Mouse (Mus musculus): ENCODE results near the gene Rnf4.

Gene Rnf4

DNA sequence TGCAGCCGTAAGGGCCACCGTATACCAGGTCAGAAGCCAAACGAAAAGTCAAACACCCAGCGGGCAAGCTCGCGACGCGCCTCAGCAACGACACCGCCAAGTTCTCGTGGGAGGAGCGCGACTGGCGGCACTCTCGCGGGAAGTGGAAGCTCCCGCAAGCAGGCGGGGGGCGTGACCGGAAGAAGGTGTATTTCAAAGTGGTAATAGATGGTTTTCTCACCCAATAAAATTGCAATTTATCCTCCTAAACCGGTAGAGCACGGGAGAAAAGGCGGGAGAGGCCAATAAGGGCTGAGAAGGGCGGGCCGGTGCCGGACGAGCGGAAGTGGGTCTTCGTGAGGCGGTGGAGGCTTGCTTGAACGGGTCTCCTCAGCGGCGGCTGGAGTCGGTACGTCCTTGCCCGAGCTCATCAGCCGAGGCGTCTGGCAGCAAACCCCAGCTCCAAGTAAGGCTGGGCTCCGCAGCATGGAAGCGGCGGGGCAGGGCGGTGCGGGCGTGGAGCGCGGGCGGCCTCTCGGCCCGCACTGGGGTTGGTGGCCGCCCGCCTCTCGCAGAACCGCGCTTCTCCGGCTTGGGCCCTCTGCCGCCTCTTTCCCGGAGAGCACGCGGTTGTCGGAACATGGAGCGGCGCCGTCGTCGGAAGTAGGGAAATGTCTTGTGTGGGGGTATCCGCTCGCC is at the start of gene Rnf4:
Gene Rnf4 (plus strand): TSS at position 193 of the 678 bp plus-strand sequence.
- peak; percentile 97 for DNase-seq (ENCODE audit: extremely low spot score)

DNA sequence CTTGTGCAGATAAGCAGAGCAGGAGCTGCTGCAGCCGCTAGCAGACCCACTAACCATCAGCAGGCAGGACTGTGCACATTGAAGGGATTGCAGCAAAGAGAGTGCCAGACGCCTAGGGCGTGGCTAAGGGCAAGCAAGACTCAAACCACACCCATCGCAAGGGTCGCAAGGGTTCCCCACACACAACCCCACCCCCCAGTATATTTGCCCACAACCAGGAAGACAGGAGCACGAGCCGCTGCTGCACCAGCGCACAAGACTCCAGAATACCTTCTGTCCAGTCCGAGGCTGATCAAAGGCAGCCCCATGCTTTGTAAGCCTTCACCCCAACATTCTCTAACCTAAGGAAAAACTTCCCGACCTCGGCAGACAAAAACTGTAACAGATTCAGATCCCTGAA is 49.6 kb upstream of the Rnf4 start:
- peak; percentile 5 for DNase-seq (ENCODE audit: extremely low spot score)

DNA sequence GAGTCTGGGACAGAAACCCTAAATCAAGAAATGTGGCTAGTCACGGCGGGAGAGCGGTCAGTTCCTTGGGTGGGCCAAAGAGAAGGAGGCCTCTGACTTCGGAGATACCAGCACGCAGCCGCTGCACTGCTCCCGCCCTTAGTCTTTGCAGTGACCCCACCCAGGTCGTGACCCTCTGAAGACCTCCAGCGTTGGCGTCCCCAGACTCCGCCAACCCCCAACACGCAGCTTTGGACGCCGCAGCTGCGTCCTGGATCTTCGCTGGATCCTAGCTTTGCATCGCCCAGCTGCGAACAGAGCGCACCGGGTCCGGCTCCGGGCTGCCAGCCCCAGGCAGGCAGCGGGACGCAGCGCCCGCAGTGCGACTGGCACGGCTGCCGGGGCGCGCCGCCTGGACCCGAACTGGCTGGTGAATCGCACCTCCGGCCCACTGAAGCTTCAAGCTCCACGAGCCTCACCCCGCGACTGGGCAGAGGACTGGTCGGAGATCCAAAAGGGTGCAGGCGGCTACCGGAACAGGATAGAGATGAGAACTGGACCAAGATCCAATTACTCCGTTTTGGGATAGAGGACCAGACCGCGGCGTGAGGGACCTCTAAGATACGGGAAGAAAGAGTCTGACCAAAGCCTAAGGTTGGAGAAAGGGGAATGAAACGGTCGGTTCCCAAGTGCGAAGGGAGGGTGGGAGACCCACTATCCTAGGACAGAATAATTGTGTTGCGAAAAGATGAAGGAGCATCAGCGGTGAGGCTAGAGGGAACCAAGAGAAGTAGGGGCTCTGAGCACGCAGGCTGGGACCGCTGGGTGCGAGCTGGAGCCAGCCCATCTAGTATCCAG is 48.9 kb upstream of the Rnf4 start:
- DNase-seq (ENCODE audit: extremely low spot score): peak; percentile 54

DNA sequence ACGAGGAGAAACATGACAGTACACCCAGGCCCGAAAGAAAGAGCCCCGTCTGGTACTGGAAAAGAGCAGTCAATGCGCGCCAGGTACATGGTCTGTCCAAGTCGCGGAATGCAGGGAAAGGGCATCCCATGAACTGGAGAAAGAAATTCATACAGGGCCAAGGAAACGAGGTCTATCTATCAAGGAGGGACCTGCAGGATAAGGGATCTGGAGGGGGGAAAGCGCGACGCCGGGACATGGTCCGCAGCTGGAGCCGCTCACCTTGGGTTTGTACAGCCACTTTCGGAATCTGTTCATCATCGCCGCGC is 48.3 kb upstream of the Rnf4 start:
- DNase-seq (ENCODE audit: extremely low spot score): no peak

- peak; percentile 85 for DNase-seq (ENCODE audit: extremely low spot score)
Observed at GRCm38 (mm10) chr5:34288154-34288716, 47.9 kb upstream of the Rnf4 start, which contains the start of the genes Zfyve28 and Cfap99. Zfyve28 (minus strand) TSS chr5:34288449. Cfap99 (plus strand) TSS chr5:34288600.

GRCm38 (mm10) chr5:34289286-34289685 is 46.8 kb upstream of the Rnf4 start:
- no peak for DNase-seq (ENCODE audit: extremely low spot score)

DNA sequence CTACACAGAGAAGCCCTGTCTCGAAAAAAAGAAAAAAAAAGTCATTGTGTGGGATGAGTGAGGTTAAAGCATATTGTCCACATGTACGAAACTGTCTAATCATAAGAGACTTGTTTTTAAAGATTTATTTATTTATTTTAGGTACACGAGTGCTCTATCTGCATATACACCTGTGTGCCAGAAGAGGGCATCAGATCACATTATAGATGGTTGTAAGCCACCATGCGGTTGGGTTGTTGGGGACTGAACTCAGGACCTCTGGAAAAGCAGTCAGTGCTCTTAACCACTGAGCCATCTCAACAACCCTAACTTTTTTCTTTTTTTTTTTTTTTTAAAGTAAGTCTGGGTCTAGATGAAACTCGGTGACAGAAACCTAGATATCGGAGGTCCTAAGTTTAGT is 42.7 kb upstream of the Rnf4 start:
- DNase-seq (ENCODE audit: extremely low spot score): no peak

GRCm38 (mm10) chr5:34294696-34295095 is 41.4 kb upstream of the Rnf4 start:
- DNase-seq (ENCODE audit: extremely low spot score): no peak

- no peak for DNase-seq (ENCODE audit: extremely low spot score)
Observed at GRCm38 (mm10) chr5:34295141-34295540, 40.9 kb upstream of the Rnf4 start.

GRCm38 (mm10) chr5:34298061-34298460 is 38.0 kb upstream of the Rnf4 start:
- no peak for DNase-seq (ENCODE audit: extremely low spot score)

DNA sequence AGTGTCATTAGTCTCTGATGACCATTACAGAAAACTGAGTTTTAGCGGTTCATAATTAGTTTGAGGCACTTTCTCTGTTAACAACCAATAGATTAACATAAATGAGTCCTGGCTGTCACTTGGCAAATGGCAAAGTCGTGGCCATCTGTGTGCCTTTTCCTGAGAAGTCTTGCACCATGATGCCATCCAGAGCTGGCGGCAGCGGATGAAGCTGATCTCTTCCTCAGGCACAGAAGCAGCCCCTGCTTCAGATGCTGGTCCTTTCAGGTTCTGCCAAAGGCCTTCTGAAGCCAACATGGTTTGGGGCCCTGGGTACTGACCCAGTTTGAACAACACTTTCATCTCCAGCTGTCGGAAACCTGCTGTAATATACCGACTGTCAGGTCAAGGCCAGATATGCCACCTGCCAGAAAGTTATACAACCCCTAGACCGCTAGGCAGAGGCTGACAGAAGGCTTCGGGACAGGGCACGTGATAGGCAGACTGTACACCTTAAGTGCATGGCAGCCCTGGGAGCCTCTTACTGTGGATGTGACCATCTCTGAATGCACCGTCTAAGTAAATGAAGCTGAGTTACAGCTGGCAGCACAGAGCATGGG is 37.1 kb upstream of the Rnf4 start:
- no peak for DNase-seq (ENCODE audit: extremely low spot score)

GRCm38 (mm10) chr5:34302377-34302776 is 33.7 kb upstream of the Rnf4 start:
- DNase-seq (ENCODE audit: extremely low spot score): no peak

GRCm38 (mm10) chr5:34309016-34309415 is 27.1 kb upstream of the Rnf4 start:
- DNase-seq (ENCODE audit: extremely low spot score): no peak

- no peak for DNase-seq (ENCODE audit: extremely low spot score)
Observed at GRCm38 (mm10) chr5:34319491-34320034, 16.5 kb upstream of the Rnf4 start.

- no peak for DNase-seq (ENCODE audit: extremely low spot score)
Observed at GRCm38 (mm10) chr5:34321236-34321635, 14.9 kb upstream of the Rnf4 start.

DNA sequence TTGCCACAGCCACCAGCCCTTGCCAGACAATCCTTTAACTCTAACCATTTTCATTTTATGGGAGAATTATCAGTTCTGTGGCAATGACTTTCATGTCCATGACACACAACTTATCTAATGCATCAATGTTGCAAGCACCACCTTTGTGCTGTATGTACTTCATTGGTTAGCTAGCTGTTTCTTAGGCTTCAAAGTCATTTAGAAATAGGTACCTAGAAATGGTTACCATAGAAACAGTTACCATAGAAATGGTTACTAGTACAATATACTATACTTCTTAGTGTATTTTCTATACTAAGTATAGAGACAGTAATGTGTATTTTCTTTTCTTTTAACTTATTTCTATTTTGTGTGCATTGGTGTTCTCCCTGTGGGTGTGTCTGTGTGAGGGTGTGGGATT is 10.8 kb upstream of the Rnf4 start:
- DNase-seq (ENCODE audit: extremely low spot score): no peak

DNA sequence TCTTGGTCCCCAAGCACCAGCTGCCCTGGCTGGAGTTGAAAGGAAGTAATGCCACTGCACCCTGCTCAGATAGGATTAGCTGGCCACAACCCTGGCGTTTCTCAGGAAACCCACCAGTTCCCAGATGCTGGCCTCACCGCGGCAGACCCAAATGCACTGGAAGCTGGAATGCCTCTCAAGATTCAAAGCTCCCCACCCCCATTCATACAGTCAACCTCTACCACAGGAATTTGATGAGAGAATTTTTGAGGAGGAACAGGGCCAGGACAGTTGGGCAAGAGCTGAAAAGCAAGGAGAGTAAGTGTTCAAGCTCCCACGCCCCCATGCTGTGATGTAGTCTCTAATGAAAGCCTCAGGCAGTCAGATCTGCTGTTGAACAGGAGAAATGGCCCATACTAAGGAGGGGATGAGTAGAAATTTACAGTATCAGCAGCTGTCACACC is 9.8 kb upstream of the Rnf4 start:
- peak; percentile 24 for DNase-seq (ENCODE audit: extremely low spot score)

DNA sequence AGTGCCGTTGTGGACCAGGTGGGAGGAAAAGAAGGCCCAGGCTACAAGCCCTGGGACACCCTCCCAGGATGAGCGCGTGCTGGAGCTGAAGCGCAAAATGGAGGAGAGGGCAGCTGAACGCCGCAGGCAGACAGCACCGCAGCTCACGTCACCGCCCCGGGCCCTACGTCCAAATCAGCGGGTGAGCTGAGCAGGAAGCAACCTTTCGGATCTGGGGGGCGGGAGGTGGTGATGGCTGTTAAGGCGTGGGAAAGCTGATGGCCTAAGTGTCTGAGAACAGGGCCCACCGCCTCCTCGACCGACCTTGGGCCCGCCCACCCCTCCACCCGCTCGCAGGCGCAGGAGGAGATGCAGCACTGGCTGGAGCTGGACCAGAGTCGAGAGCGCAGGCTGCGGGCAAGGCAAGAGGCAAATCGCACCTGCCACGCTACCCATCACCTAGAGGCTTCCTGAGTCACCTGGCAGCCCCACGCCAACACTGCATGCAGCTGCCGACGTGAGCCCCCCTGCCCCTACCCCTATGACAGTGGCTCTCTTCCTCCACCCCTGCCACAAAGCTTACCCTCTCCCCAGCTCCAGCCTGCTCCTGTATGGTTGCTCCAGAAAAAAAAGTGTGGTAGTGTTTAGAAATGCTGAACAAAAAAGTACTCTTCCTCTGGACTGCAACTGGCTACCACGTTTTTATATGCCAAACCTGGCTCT is 9.1 kb upstream of the Rnf4 start:
- peak; percentile 56 for DNase-seq (ENCODE audit: extremely low spot score)

GRCm38 (mm10) chr5:34330136-34330535 is 6.0 kb upstream of the Rnf4 start:
- DNase-seq (ENCODE audit: extremely low spot score): no peak

DNA sequence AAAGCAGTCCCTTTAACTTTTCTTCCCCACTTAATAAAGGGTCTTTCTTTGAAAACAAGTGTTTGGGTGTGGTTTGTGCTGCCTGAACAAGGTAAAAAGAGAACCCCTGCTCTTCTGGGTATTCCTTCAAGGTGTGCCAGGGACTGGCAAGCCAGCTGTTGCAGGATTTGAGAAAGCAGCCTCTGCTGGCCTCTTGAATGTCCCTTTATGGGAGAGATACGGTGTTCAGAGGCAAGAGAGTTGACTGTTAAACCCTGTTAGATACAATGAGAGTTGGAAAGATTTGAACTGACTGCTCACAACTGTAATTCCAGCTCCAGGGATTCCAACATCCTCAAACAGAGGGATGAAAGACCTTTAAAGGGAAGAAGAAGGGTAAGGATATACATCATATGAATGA is 2.0 kb upstream of the Rnf4 start:
- no peak for DNase-seq (ENCODE audit: extremely low spot score)

DNA sequence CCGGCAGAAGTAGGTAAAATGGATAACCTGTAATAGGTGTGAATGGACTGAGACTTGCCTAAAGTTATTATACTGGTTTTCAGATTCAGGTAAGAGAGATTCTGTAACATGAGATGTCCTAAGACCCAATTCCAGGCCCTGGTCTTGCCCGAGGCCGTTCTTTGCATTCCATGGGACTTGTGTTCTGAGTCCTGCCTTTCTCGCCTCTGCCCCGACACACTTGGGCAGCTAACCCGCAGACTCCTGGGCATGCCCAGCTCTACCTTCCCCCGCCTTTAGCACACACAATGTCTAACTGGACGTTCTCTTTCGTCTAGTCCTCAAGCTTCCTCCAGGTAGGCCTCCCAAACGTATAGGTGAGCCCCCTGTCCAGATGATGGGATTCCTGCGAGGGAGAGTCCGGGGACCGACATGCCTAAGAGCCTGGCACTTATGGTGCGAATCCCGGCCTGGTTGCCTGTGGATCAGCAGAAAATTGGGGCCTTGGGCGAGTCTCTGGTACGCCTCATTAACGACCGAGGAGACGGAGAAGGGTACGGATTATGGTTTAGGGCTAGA is 471 bp upstream of the Rnf4 start:
- no peak for DNase-seq (ENCODE audit: extremely low spot score)
